Mouse (Mus musculus) kidney, adult 2 months (tissue): ENCODE data around the gene Wdr83os. TPM values are rescaled to one million over a fixed set of nuclear protein-coding genes. Genes with fewer than 3 reads are reported as not detected.
"Not testable (repeated sequence)": the region's sequence is repeated elsewhere in the genome, so short reads cannot be mapped to it uniquely, and the experiment has no call there.

Source experiments
- DNase-seq: peaks from one replicate; pipeline ENCODE4 v3.0.0; 2021
- H3K27ac ChIP-seq: fragments of 200-500 bp; 2 replicates; pipeline ENCODE4 v1.5.1; 2012; ENCODE audit warnings: low read depth, low read length, control low read depth, inconsistent platforms; ENCODE audit not compliant: insufficient read depth
- H3K27me3 ChIP-seq: fragments of 200-500 bp; replicated peaks from 2 replicates; pipeline ENCODE4 v1.6.1; 2012; ENCODE audit warnings: mild to moderate bottlenecking, moderate library complexity, low read length, inconsistent platforms; ENCODE audit not compliant: control insufficient read depth, insufficient read depth
- H3K36me3 ChIP-seq: fragments of 200-500 bp; 2 replicates; pipeline ENCODE4 v1.6.1; 2012; ENCODE audit warnings: mild to moderate bottlenecking, moderate library complexity, low read length, inconsistent platforms; ENCODE audit not compliant: control insufficient read depth, insufficient read depth
- H3K4me1 ChIP-seq: fragments of 200-500 bp; 2 replicates; pipeline ENCODE4 v1.6.1; 2011; ENCODE audit warnings: low read length; ENCODE audit not compliant: control insufficient read depth, insufficient read depth
- H3K4me3 ChIP-seq: fragments of 200-500 bp; 2 replicates; pipeline ENCODE4 v1.5.1; 2011; ENCODE audit warnings: mild to moderate bottlenecking, low read depth, low read length, control low read depth; ENCODE audit not compliant: insufficient read depth
- CTCF ChIP-seq: fragments of 200-500 bp; conservative IDR thresholded peaks from 2 replicates; pipeline ENCODE4 v1.5.1; 2011; ENCODE audit warnings: low read depth, mild to moderate bottlenecking, control low read depth, low read length, moderate library complexity, mixed read lengths; ENCODE audit not compliant: insufficient read depth, insufficient read length
- POLR2A ChIP-seq: fragments of 200-500 bp; IDR thresholded peaks from one replicate; pipeline ENCODE4 v1.6.1; 2011; ENCODE audit warnings: low read depth, low read length, control low read depth
- WGBS: fragments of 180-500 bp; shearing (Covaris S2); methylation state at CpG from one replicate; pipeline ENCODE4 v1.1.7; 2018; 5-methylcytosine and 5-hydroxymethylcytosine counted together
- polyA plus RNA-seq: library from polyadenylated mRNA; depleted of rRNA; stranded (reverse); fragments of >200 nt; gene quantifications from 2 replicates; pipeline ENCODE4 v1.2.3, GENCODE M21; 2012; rRNA removed

The Wdr83os gene
- polyA plus RNA-seq, 1 experiment, result 157 TPM

GRCm38 (mm10) chr8:85119052-85119981, 38.8 kb downstream of the Wdr83os start:
- no peaks in the 10 kb centered on the region for H3K36me3 ChIP-seq
- WGBS, result 6% methylated on average over 37 of the region's 37 CpGs
- peak; percentile 96 for DNase-seq
- peak overlapping the region; percentile 59 for H3K27ac ChIP-seq
- H3K4me3 ChIP-seq, result peak overlapping the region; percentile 86
- TF ChIP-seq CTCF, result 0 out of 2 replicates have a peak, but pooled peaks have one; percentile 2
- TF ChIP-seq POLR2A, result peak; percentile 14
- no peaks in the 10 kb centered on the region for H3K27me3 ChIP-seq
- peaks cover 7% of the 10 kb centered on the region for H3K4me1 ChIP-seq

DNA sequence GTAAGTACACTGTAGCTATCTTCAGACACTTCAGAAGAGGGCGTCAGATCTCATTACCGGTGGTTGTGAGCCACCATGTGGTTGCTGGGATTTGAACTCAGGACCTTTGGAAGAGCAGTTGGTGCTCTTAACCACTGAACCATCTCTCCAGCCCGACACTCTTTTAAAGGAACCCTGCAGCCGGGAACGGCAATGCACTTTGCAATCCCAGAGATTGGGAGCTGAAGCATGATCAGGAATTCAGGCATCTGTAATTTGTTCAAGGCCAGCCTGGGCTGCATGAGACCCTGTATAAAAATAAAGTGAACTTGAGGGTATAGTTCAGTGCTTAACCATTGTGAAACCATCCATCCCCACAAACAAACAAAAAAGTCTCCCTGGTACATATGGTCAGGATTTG, 39.7 kb downstream of the Wdr83os start:
- not testable (repeated sequence) for H3K27me3 ChIP-seq, H3K36me3 ChIP-seq, DNase-seq, H3K4me1 ChIP-seq, H3K27ac ChIP-seq, H3K4me3 ChIP-seq
- WGBS, result 83% methylated on average over 5 of the region's 5 CpGs

DNA sequence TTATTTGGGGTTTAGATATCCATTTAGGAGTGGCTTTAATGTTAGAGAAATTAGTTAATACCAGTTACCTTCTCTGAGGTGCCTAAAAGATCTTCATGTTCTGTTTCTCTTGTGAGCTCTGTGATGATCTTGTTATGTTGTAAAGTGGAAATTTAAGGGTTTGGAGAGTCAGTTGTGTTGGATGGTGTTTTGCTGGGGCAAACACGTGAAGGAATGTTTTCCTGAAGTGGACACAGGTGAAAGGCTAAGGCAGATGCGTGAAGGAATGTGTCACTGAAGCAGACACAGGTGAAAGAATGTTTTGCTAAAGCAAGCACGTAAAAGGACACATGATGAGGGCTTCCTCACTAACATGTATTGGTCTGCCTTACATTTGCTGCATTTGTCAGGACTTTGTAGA, 42.5 kb downstream of the Wdr83os start, which contains the start of gene Zfp791:
Gene Zfp791, minus strand, starts transcription at position 101 of the 400 bp plus-strand sequence.
- no peak within 1 kb of the TSS for H3K4me3 ChIP-seq
- DNase-seq, result no peak
- WGBS, result 76% methylated on average over 3 of the region's 3 CpGs

GRCm38 (mm10) chr8:85123691-85124090, 43.2 kb downstream of the Wdr83os start:
- no peak for DNase-seq
- no peaks in the 10 kb centered on the region for H3K36me3 ChIP-seq
- peaks cover 5% of the 10 kb centered on the region for H3K4me1 ChIP-seq
- TF ChIP-seq POLR2A (no peak), CTCF (no peak)
- WGBS, result 92% methylated on average over 8 of the region's 8 CpGs
- H3K27me3 ChIP-seq, result no peaks in the 10 kb centered on the region
- no peak overlapping the region for H3K4me3 ChIP-seq
- no peak overlapping the region for H3K27ac ChIP-seq

More for the DNA sequence above, 42.5 kb downstream of the Wdr83os start, which contains the start of gene Zfp791:
- H3K27ac ChIP-seq, result no peak within 1 kb of the TSS
- peaks cover 7% of the 10 kb centered on the region for H3K4me1 ChIP-seq
- H3K27me3 ChIP-seq, result no peaks in the 10 kb centered on the region
- no peaks in the 10 kb centered on the region for H3K36me3 ChIP-seq
- TF ChIP-seq CTCF (no peak), POLR2A (no peak)

Other genes with a start within 250 kb of the Wdr83os start
- gene Gadd45gip1, start 249.2 kb upstream of the Wdr83os start, polyA plus RNA-seq, result 24.2 and 41.0 TPM in 2 replicates
- 73.0 TPM in 2 replicates for gene Rad23a, start 240.1 kb upstream of the Wdr83os start, polyA plus RNA-seq
- gene Calr, start 233.8 kb upstream of the Wdr83os start, polyA plus RNA-seq, result 316 and 337 TPM in 2 replicates
- gene Farsa, start 223.8 kb upstream of the Wdr83os start, polyA plus RNA-seq, result 37.5 and 37.6 TPM in 2 replicates
- gene Syce2, start 208.6 kb upstream of the Wdr83os start, polyA plus RNA-seq, result 0.87 and 1.7 TPM in 2 replicates
- 700 TPM in 2 replicates for gene Gcdh, start 186.8 kb upstream of the Wdr83os start, polyA plus RNA-seq
- 3.2 and 6.0 TPM in 2 replicates for gene Klf1, start 178.8 kb upstream of the Wdr83os start, polyA plus RNA-seq
- gene Dnase2a, start 172.2 kb upstream of the Wdr83os start, polyA plus RNA-seq, result 19.0 and 20.1 TPM in 2 replicates
- gene Mast1, start 143.4 kb upstream of the Wdr83os start, polyA plus RNA-seq, result 0.18 and 0.38 TPM in 2 replicates
- not detected in 2 replicates for gene Rtbdn, start 133.7 kb upstream of the Wdr83os start, polyA plus RNA-seq
- gene Gm49661, start 111.3 kb upstream of the Wdr83os start, polyA plus RNA-seq, result not detected in 2 replicates
- gene Prdx2, start 111.2 kb upstream of the Wdr83os start, polyA plus RNA-seq, result 304 and 376 TPM in 2 replicates
- 29.4 and 34.4 TPM in 2 replicates for gene Rnaseh2a, start 111.0 kb upstream of the Wdr83os start, polyA plus RNA-seq
- gene Junb, start 102.0 kb upstream of the Wdr83os start, polyA plus RNA-seq, result 19.2 and 20.9 TPM in 2 replicates
- 34.5 and 34.6 TPM in 2 replicates for gene Hook2, start 90.1 kb upstream of the Wdr83os start, polyA plus RNA-seq
- not detected in 2 replicates for gene Best2, start 66.2 kb upstream of the Wdr83os start, polyA plus RNA-seq
- 266 and 270 TPM in 2 replicates for gene Asna1, start 55.5 kb upstream of the Wdr83os start, polyA plus RNA-seq
- 103 and 111 TPM in 2 replicates for gene Trir, start 53.9 kb upstream of the Wdr83os start, polyA plus RNA-seq
- 36.1 and 45.0 TPM in 2 replicates for gene Tnpo2, start 43.8 kb upstream of the Wdr83os start, polyA plus RNA-seq
- gene Fbxw9, start 20.7 kb upstream of the Wdr83os start, polyA plus RNA-seq, result 32.6 and 39.6 TPM in 2 replicates
- 0.91 TPM in 1 of 2 replicates, not detected in the other for gene Gm5741, start 12.8 kb upstream of the Wdr83os start, polyA plus RNA-seq
- 26.0 and 30.8 TPM in 2 replicates for gene Dhps, start 9.0 kb upstream of the Wdr83os start, polyA plus RNA-seq
- 33.7 and 37.7 TPM in 2 replicates for gene Wdr83, start 566 bp downstream of the Wdr83os start, polyA plus RNA-seq
- 111 and 116 TPM in 2 replicates for gene Man2b1, start 2.5 kb downstream of the Wdr83os start, polyA plus RNA-seq
- 0.76 and 0.84 TPM in 2 replicates for gene Zfp791, start 42.4 kb downstream of the Wdr83os start, polyA plus RNA-seq
- not detected in 2 replicates for gene Cks1brt, start 71.2 kb downstream of the Wdr83os start, polyA plus RNA-seq
- not detected in 2 replicates for gene Olfr371, start 145.2 kb downstream of the Wdr83os start, polyA plus RNA-seq
- 6.9 and 9.9 TPM in 2 replicates for gene Orc6, start 218.9 kb downstream of the Wdr83os start, polyA plus RNA-seq
- 26.0 and 33.3 TPM in 2 replicates for gene Vps35, start 219.1 kb downstream of the Wdr83os start, polyA plus RNA-seq